Mouse (Mus musculus) CD4-positive helper T cell, adult 2 months (primary cell): ENCODE data around the gene Klk12.

Experiments used
- DNase-seq: peaks from one replicate; pipeline ENCODE4 v3.0.0-alpha.2; 2012; ENCODE audit warnings: low read depth, missing footprints, low spot score

Gene Klk12

GRCm38 (mm10) chr7:43768597-43768996 lies at the start of gene Klk12:
Gene Klk12, plus strand, starts transcription at chr7:43768897.
- DNase-seq = no peak

GRCm38 (mm10) chr7:43747788-43748187 lies 20.9 kb upstream of the Klk12 start:
- DNase-seq = no peak

GRCm38 (mm10) chr7:43752806-43753205 lies 15.9 kb upstream of the Klk12 start:
- DNase-seq = no peak

- no peak for DNase-seq
These were observed 2.2 kb upstream of the Klk12 start for GRCm38 (mm10) chr7:43766484-43766883.

- no peak for DNase-seq
These were observed 939 bp downstream of the Klk12 start for GRCm38 (mm10) chr7:43769636-43770035.

- DNase-seq = no peak
These were observed 2.0 kb downstream of the Klk12 start for GRCm38 (mm10) chr7:43770701-43771100.

- no peak for DNase-seq
These were observed 3.2 kb downstream of the Klk12 start for GRCm38 (mm10) chr7:43771916-43772315.

- no peak for DNase-seq
These were observed 4.2 kb downstream of the Klk12 start for GRCm38 (mm10) chr7:43772901-43773300.

GRCm38 (mm10) chr7:43774364-43774763 lies 5.7 kb downstream of the Klk12 start, which contains the start of gene Klk11:
Gene Klk11, plus strand, starts transcription at chr7:43774604.
- no peak for DNase-seq

GRCm38 (mm10) chr7:43774802-43775201 lies 6.1 kb downstream of the Klk12 start:
- no peak for DNase-seq

- DNase-seq = no peak
These were observed 6.8 kb downstream of the Klk12 start for GRCm38 (mm10) chr7:43775311-43776057.

GRCm38 (mm10) chr7:43776506-43776905 lies 7.8 kb downstream of the Klk12 start:
- no peak for DNase-seq

GRCm38 (mm10) chr7:43777423-43777822 lies 8.7 kb downstream of the Klk12 start:
- DNase-seq = no peak

GRCm38 (mm10) chr7:43778176-43778970 lies 9.7 kb downstream of the Klk12 start:
- no peak for DNase-seq

- no peak for DNase-seq
These were observed 11.5 kb downstream of the Klk12 start for GRCm38 (mm10) chr7:43780241-43780640.

GRCm38 (mm10) chr7:43780746-43781145 lies 12.0 kb downstream of the Klk12 start, which contains the start of gene Klk10:
Gene Klk10, plus strand, starts transcription at chr7:43781035.
- DNase-seq = no peak

GRCm38 (mm10) chr7:43781541-43781940 lies 12.8 kb downstream of the Klk12 start:
- no peak for DNase-seq

GRCm38 (mm10) chr7:43782275-43783265 lies 13.9 kb downstream of the Klk12 start:
- DNase-seq = peak; percentile 67

GRCm38 (mm10) chr7:43785286-43785685 lies 16.6 kb downstream of the Klk12 start:
- no peak for DNase-seq

GRCm38 (mm10) chr7:43788096-43788495 lies 19.4 kb downstream of the Klk12 start:
- DNase-seq = no peak

GRCm38 (mm10) chr7:43789295-43789694 lies 20.6 kb downstream of the Klk12 start:
- no peak for DNase-seq
